Mouse (Mus musculus): ENCODE data around the gene Cd19.

DNA sequence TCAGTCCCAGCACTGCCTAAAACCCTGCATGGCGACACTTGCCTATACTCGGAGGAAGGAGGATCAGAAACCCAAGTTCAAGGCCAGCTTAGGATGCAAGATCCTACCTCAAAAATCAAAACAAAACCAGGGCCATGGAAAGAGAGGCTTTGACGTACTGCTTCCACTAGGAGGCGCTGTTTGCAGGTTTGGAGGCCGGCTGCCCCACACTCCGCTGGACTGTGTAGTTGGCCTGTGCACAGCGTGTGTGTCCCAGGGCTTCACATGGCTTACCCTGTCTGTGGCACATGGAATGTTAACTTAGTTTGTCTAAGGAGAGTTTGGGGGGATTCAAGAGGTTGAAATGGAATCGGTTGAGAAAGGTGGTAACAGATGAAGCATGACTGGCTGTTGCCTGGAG is 22.2 kb upstream of the Cd19 start:
- TF ChIP-seq CTCF (IDR thresholded peaks at IDR 0.05; ENCODE audit: low read depth, low read length) (peak; percentile 93), POLR2A (IDR thresholded peaks at IDR 0.05; ENCODE audit: insufficient read depth, low read length) (no peak)

All from ES-Bruce4 (cell line).